ENCODE assay signal across 14 mouse cellular contexts in genomic region chr10:60118464-60118863, GRCm38 (mm10). TPM values are rescaled to one million over a fixed set of nuclear protein-coding genes. Genes with fewer than 3 reads are reported as not detected.
"Had no signal": no experiment of that assay in that cellular context is flagged by ENCODE, and none has a peak within 500 bp of the region (broad histone marks: within the 10 kb centered on the region; RNA-seq: fewer than 3 reads in every experiment).

No protein-coding gene starts in this region.

- H3K36me3 ChIP-seq: liver, embryonic 13.5 days; lung, embryonic 15.5 days; midbrain, embryonic 12.5 days had no signal

- H3K27ac ChIP-seq: liver, embryonic 13.5 days; lung, embryonic 15.5 days; macrophage; midbrain, embryonic 12.5 days; neural tube, embryonic 13.5 days had no signal

- DNase-seq: kidney, postnatal 10 days; kidney, postnatal 4 days; layer of hippocampus, adult 9-11 months; layer of hippocampus, postnatal 36 days; liver, embryonic 13.5 days; thymus, adult 18-20 months; thymus, postnatal 36 days had no signal

- ATAC-seq: intestine, postnatal 0 days had no signal

- H3K27me3 ChIP-seq: lung, embryonic 15.5 days; midbrain, embryonic 12.5 days; neural tube, embryonic 13.5 days had no signal

- H3K4me3 ChIP-seq: left cerebral cortex, adult 2 months; liver, embryonic 13.5 days; lung, embryonic 15.5 days; midbrain, embryonic 12.5 days; myocyte; neural tube, embryonic 13.5 days had no signal

- H3K9me3 ChIP-seq: liver, embryonic 13.5 days; lung, embryonic 15.5 days; midbrain, embryonic 12.5 days; neural tube, embryonic 13.5 days had no signal

- H3K9ac ChIP-seq: liver, embryonic 13.5 days; lung, embryonic 15.5 days; midbrain, embryonic 12.5 days; neural tube, embryonic 13.5 days had no signal

- H3K4me2 ChIP-seq: liver, embryonic 13.5 days; lung, embryonic 15.5 days; midbrain, embryonic 12.5 days; neural tube, embryonic 13.5 days had no signal

RNA-seq across cellular contexts. Expression of gene Spock2, which starts 12.4 kb away (rescaled TPM):
- polyA plus RNA-seq: macrophage had no signal
